Mouse (Mus musculus): ENCODE measurements at regions not wholly inside any gene's neighbourhood (a gene's known extent, or its start where the extent isn't known, plus 50 kb on each side); places are given as distances from the start of the nearest gene placed in this dataset.

- TF ChIP-seq CHD1 (IDR thresholded peaks at IDR 0.05; ENCODE audit: low read depth, low read length) (no peak), POLR2A (IDR thresholded peaks at IDR 0.05; ENCODE audit: low read depth, low read length) (no peak), CTCF (conservative IDR thresholded peaks at IDR 0.05 in 1 of 2, IDR thresholded peaks at IDR 0.05 in 1 of 2; ENCODE audit: low read depth in 2 of 2, low read length in 2 of 2) (no peak), NRF1 (IDR thresholded peaks at IDR 0.05; ENCODE audit: low read depth, low read length) (no peak), USF1 (IDR thresholded peaks at IDR 0.05; ENCODE audit: low read depth, low read length) (no peak), BHLHE40 (IDR thresholded peaks at IDR 0.05; ENCODE audit: low read depth, low read length) (no peak), MXI1 (IDR thresholded peaks at IDR 0.05; ENCODE audit: low read depth, low read length) (no peak), JUN (IDR thresholded peaks at IDR 0.05; ENCODE audit: insufficient read depth, low read depth, low read length) (no peak), ELF1 (IDR thresholded peaks at IDR 0.05; ENCODE audit: low read depth, low read length) (no peak), E2F4 (IDR thresholded peaks at IDR 0.05; ENCODE audit: insufficient replicate concordance, low read depth, low read length) (no peak)
These were observed 56.0 kb upstream of the Rtn4 start for GRCm38 (mm10) chr11:29636759-29637200.

Data from CH12.LX (cell line).